Mouse (Mus musculus): ENCODE data around the gene Tmem174. TPM values are rescaled to one million over a fixed set of nuclear protein-coding genes. Genes with fewer than 3 reads are reported as not detected.

Gene Tmem174
- polyA plus RNA-seq, 1 experiment: 0.13 TPM

- no peak for DNase-seq
- Histone ChIP-seq H3K4me3 (ENCODE audit: control insufficient read depth, insufficient read depth, low read length) (no peak overlapping the region), H3K27me3 (ENCODE audit: control insufficient read depth, insufficient read depth, low read length) (no peaks in the 10 kb centered on the region), H3K4me1 (replicated peaks; ENCODE audit: control insufficient read depth, insufficient read depth, low read length) (no peaks in the 10 kb centered on the region), H3K36me3 (ENCODE audit: control insufficient read depth, insufficient read depth, low read length) (no peaks in the 10 kb centered on the region), H3K27ac (ENCODE audit: control insufficient read depth, insufficient read depth, low read length) (no peak overlapping the region)
- TF ChIP-seq CTCF (IDR thresholded peaks at IDR 0.05; ENCODE audit: borderline replicate concordance, control insufficient read depth, extremely low read depth, insufficient read depth, low read length, poor library complexity) (no peak), POLR2A (IDR thresholded peaks at IDR 0.05; ENCODE audit: control insufficient read depth, extremely low read depth, insufficient read depth, low read length, poor library complexity) (no peak)
- 97% methylated on average over 10 of the region's 10 CpGs for whole genome bisulfite sequencing
These were observed 17.1 kb upstream of the Tmem174 start for GRCm38 (mm10) chr13:98654129-98654939.

GRCm38 (mm10) chr13:98652194-98652593, 15.0 kb upstream of the Tmem174 start:
- DNase-seq: no peak
- no peak overlapping the region for H3K27ac ChIP-seq (ENCODE audit: control insufficient read depth, insufficient read depth, low read length)
- no peaks in the 10 kb centered on the region for H3K36me3 ChIP-seq (ENCODE audit: control insufficient read depth, insufficient read depth, low read length)
- H3K27me3 ChIP-seq (ENCODE audit: control insufficient read depth, insufficient read depth, low read length): no peaks in the 10 kb centered on the region
- 90% methylated on average over 2 of the region's 2 CpGs for WGBS
- TF ChIP-seq POLR2A (IDR thresholded peaks at IDR 0.05; ENCODE audit: control insufficient read depth, extremely low read depth, insufficient read depth, low read length, poor library complexity) (no peak), CTCF (IDR thresholded peaks at IDR 0.05; ENCODE audit: borderline replicate concordance, control insufficient read depth, extremely low read depth, insufficient read depth, low read length, poor library complexity) (no peak)
- no peak overlapping the region for H3K4me3 ChIP-seq (ENCODE audit: control insufficient read depth, insufficient read depth, low read length)
- H3K4me1 ChIP-seq (replicated peaks; ENCODE audit: control insufficient read depth, insufficient read depth, low read length): no peaks in the 10 kb centered on the region

GRCm38 (mm10) chr13:98651228-98651977, 14.2 kb upstream of the Tmem174 start:
- Histone ChIP-seq H3K36me3 (ENCODE audit: control insufficient read depth, insufficient read depth, low read length) (no peaks in the 10 kb centered on the region), H3K27me3 (ENCODE audit: control insufficient read depth, insufficient read depth, low read length) (no peaks in the 10 kb centered on the region), H3K27ac (ENCODE audit: control insufficient read depth, insufficient read depth, low read length) (no peak overlapping the region), H3K4me1 (replicated peaks; ENCODE audit: control insufficient read depth, insufficient read depth, low read length) (no peaks in the 10 kb centered on the region), H3K4me3 (ENCODE audit: control insufficient read depth, insufficient read depth, low read length) (no peak overlapping the region)
- no peak for DNase-seq
- 80% methylated on average over 17 of the region's 17 CpGs for WGBS
- TF ChIP-seq CTCF (IDR thresholded peaks at IDR 0.05; ENCODE audit: borderline replicate concordance, control insufficient read depth, extremely low read depth, insufficient read depth, low read length, poor library complexity) (no peak), POLR2A (IDR thresholded peaks at IDR 0.05; ENCODE audit: control insufficient read depth, extremely low read depth, insufficient read depth, low read length, poor library complexity) (no peak)

- no peak overlapping the region for H3K4me3 ChIP-seq (ENCODE audit: control insufficient read depth, insufficient read depth, low read length)
- no peaks in the 10 kb centered on the region for H3K36me3 ChIP-seq (ENCODE audit: control insufficient read depth, insufficient read depth, low read length)
- 93% methylated on average over 22 of the region's 22 CpGs for WGBS
- no peak for DNase-seq
- TF ChIP-seq CTCF (IDR thresholded peaks at IDR 0.05; ENCODE audit: borderline replicate concordance, control insufficient read depth, extremely low read depth, insufficient read depth, low read length, poor library complexity): no peak
- no peak for TF ChIP-seq POLR2A (IDR thresholded peaks at IDR 0.05; ENCODE audit: control insufficient read depth, extremely low read depth, insufficient read depth, low read length, poor library complexity)
- H3K27me3 ChIP-seq (ENCODE audit: control insufficient read depth, insufficient read depth, low read length): no peaks in the 10 kb centered on the region
- no peak overlapping the region for H3K27ac ChIP-seq (ENCODE audit: control insufficient read depth, insufficient read depth, low read length)
- no peaks in the 10 kb centered on the region for H3K4me1 ChIP-seq (replicated peaks; ENCODE audit: control insufficient read depth, insufficient read depth, low read length)
These were observed 10.8 kb upstream of the Tmem174 start for GRCm38 (mm10) chr13:98647775-98648568.

- DNase-seq: no peak
- no peaks in the 10 kb centered on the region for H3K4me1 ChIP-seq (replicated peaks; ENCODE audit: control insufficient read depth, insufficient read depth, low read length)
- no peaks in the 10 kb centered on the region for H3K27me3 ChIP-seq (ENCODE audit: control insufficient read depth, insufficient read depth, low read length)
- no peaks in the 10 kb centered on the region for H3K36me3 ChIP-seq (ENCODE audit: control insufficient read depth, insufficient read depth, low read length)
- no peak overlapping the region for H3K4me3 ChIP-seq (ENCODE audit: control insufficient read depth, insufficient read depth, low read length)
- WGBS: 95% methylated on average over 5 of the region's 5 CpGs
- H3K27ac ChIP-seq (ENCODE audit: control insufficient read depth, insufficient read depth, low read length): no peak overlapping the region
- TF ChIP-seq POLR2A (IDR thresholded peaks at IDR 0.05; ENCODE audit: control insufficient read depth, extremely low read depth, insufficient read depth, low read length, poor library complexity) (no peak), CTCF (IDR thresholded peaks at IDR 0.05; ENCODE audit: borderline replicate concordance, control insufficient read depth, extremely low read depth, insufficient read depth, low read length, poor library complexity) (no peak)
These were observed 1.4 kb upstream of the Tmem174 start for GRCm38 (mm10) chr13:98638507-98639166.
